Mouse (Mus musculus) neural tube, embryonic 13.5 days (tissue): ENCODE measurements at regions not wholly inside any gene's neighbourhood (a gene's known extent, or its start where the extent isn't known, plus 50 kb on each side); places are given as distances from the start of the nearest gene placed in this dataset.

ENCODE experiments used
- ATAC-seq: fragments of 200-750 bp; cut with Nextera tagmentation; 2 replicates; pipeline ENCODE4 v1.8.0; 2017; ENCODE audit warnings: low read depth, mild to moderate bottlenecking, moderate TSS enrichment, moderate library complexity
- H3K27ac ChIP-seq: fragments of 300-500 bp; sonication (generic); replicated peaks from 2 replicates; pipeline ENCODE4 v1.5.1; 2015; ENCODE audit warnings: moderate library complexity, mild to moderate bottlenecking, inconsistent platforms
- H3K27me3 ChIP-seq: fragments of 300-500 bp; sonication (generic); 2 replicates; pipeline ENCODE4 v1.6.1; 2015; ENCODE audit warnings: mild to moderate bottlenecking, inconsistent platforms
- H3K36me3 ChIP-seq: fragments of 300-500 bp; sonication (generic); 2 replicates; pipeline ENCODE4 v1.6.1; 2015; ENCODE audit warnings: mild to moderate bottlenecking, inconsistent platforms
- H3K4me1 ChIP-seq: fragments of 300-500 bp; sonication (generic); replicated peaks from 2 replicates; pipeline ENCODE4 v1.6.1; 2015; ENCODE audit warnings: inconsistent platforms
- H3K4me2 ChIP-seq: fragments of 300-500 bp; sonication (generic); 2 replicates; pipeline ENCODE4 v1.6.1; 2015; ENCODE audit warnings: inconsistent platforms, mild to moderate bottlenecking, moderate library complexity
- H3K4me3 ChIP-seq: fragments of 300-500 bp; sonication (generic); 2 replicates; pipeline ENCODE4 v1.5.1; 2015; ENCODE audit warnings: mild to moderate bottlenecking, inconsistent platforms
- H3K9ac ChIP-seq: fragments of 300-500 bp; sonication (generic); 2 replicates; pipeline ENCODE4 v1.6.1; 2015; ENCODE audit warnings: moderate library complexity, mild to moderate bottlenecking, inconsistent platforms
- H3K9me3 ChIP-seq: fragments of 300-500 bp; sonication (generic); 2 replicates; pipeline ENCODE4 v1.6.1; 2016; ENCODE audit warnings: inconsistent platforms
- WGBS: fragments of 180-500 bp; shearing (Covaris S2); methylation state at CpG from one replicate; pipeline ENCODE4 v1.1.7; 2015; 5-methylcytosine and 5-hydroxymethylcytosine counted together

- H3K27me3 ChIP-seq = no peaks in the 10 kb centered on the region
- H3K27ac ChIP-seq = no peak overlapping the region
- no peak overlapping the region for H3K9ac ChIP-seq
- H3K36me3 ChIP-seq = no peaks in the 10 kb centered on the region
- H3K4me2 ChIP-seq = no peak overlapping the region
- H3K4me3 ChIP-seq = no peak overlapping the region
- 65% methylated on average over 1 of the region's 1 CpGs for WGBS
- no peaks in the 10 kb centered on the region for H3K9me3 ChIP-seq
- no peaks in the 10 kb centered on the region for H3K4me1 ChIP-seq
- ATAC-seq = no peak
Observed at GRCm38 (mm10) chr2:117811506-117811905, 300.2 kb upstream of the Thbs1 start.

DNA sequence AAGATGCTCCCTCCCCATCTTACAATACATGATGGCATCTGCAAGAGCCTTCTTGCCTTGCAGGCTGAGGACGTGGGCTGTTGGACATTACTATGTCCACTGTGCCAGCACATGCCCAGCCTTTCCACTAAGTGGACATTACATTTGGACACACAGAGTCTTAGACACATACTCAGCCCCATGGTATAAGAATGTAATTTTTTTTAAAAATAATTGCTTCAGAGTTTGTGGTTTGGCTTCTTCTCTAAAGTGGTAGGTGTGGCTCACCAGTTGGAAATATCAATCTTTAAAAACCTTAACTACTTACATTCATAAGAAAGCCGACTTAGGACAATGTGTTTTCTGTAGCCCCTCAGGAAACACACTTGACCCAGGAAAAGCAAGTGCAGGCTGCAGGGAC is 299.7 kb upstream of the Thbs1 start:
- 92% methylated on average over 2 of the region's 2 CpGs for WGBS
- H3K36me3 ChIP-seq = no peaks in the 10 kb centered on the region
- no peak overlapping the region for H3K4me3 ChIP-seq
- no peak overlapping the region for H3K9ac ChIP-seq
- H3K4me2 ChIP-seq = no peak overlapping the region
- no peak for ATAC-seq
- no peak overlapping the region for H3K27ac ChIP-seq
- H3K27me3 ChIP-seq = no peaks in the 10 kb centered on the region
- no peaks in the 10 kb centered on the region for H3K9me3 ChIP-seq
- no peaks in the 10 kb centered on the region for H3K4me1 ChIP-seq

GRCm38 (mm10) chr2:117819701-117820225 is 291.9 kb upstream of the Thbs1 start:
- 88% methylated on average over 3 of the region's 3 CpGs for WGBS
- Histone ChIP-seq H3K4me1 (no peaks in the 10 kb centered on the region), H3K4me2 (no peak overlapping the region), H3K9me3 (no peaks in the 10 kb centered on the region), H3K4me3 (no peak overlapping the region), H3K27ac (no peak overlapping the region), H3K27me3 (no peaks in the 10 kb centered on the region), H3K36me3 (no peaks in the 10 kb centered on the region), H3K9ac (no peak overlapping the region)
- ATAC-seq = no peak

DNA sequence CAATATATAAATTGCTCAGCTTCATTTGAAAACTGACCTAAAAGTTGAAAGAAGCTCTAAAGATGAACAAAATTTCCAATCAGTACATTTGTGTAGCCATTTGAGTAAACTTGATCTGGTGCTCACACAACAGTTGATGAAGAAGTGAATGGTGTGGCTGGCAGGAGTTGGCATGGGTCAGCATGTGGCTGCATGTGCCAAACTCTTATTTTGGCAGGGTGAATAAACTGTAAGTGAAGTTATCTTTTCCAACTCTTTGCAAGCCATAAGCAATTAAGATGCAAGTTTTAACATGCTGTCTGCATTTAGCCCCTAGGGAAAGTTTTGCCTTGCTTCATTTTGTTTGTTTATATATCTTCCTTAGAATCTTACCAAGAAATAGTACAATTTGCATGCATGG is 291.0 kb upstream of the Thbs1 start:
- H3K36me3 ChIP-seq = no peaks in the 10 kb centered on the region
- no peak overlapping the region for H3K9ac ChIP-seq
- no peaks in the 10 kb centered on the region for H3K9me3 ChIP-seq
- no peak overlapping the region for H3K4me3 ChIP-seq
- no peak overlapping the region for H3K27ac ChIP-seq
- ATAC-seq = no peak
- no peaks in the 10 kb centered on the region for H3K27me3 ChIP-seq
- H3K4me1 ChIP-seq = no peaks in the 10 kb centered on the region
- H3K4me2 ChIP-seq = no peak overlapping the region

DNA sequence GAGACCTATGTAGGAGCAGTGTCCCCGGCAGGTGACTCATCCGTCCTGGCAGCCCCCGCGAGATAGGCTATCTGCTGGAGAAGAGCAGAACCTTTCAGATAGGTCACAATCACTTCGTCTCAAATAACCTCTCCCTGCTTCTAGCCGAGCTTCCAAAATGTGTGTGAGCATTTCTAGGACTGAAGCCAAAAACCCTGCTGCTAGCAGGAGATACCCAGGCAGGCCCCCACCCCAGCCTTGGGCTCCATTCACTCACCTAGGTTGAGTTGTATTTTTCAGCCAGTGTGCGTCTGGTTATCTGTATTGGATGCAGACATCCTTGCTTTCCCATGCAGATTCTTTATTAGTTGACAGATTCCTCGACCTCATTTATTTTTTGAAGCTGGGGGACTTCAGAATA is 286.6 kb upstream of the Thbs1 start:
- Histone ChIP-seq H3K27ac (no peak overlapping the region), H3K4me3 (no peak overlapping the region), H3K9ac (no peak overlapping the region), H3K9me3 (no peaks in the 10 kb centered on the region), H3K36me3 (no peaks in the 10 kb centered on the region), H3K4me1 (no peaks in the 10 kb centered on the region), H3K4me2 (no peak overlapping the region), H3K27me3 (no peaks in the 10 kb centered on the region)
- 84% methylated on average over 8 of the region's 8 CpGs for WGBS
- ATAC-seq = no peak

DNA sequence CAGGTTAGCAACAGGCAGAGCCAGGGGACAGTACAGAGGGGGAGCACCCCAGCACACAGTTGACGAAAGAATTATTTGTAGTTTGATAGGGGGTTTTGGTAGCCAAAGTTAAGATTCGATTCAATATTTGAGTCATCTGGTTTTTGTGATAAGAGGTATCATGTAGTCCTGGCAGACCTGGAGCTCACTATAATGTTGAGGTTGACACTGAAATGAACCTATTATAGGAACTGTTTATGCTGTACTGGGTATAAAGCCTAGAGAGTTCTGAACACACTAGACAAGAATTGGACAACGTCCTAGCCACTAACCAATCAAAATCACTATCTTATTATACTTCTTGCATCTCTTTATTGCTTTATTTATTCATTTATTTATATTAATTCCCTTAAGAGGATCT is 284.4 kb upstream of the Thbs1 start:
- no peak for ATAC-seq
- no peak overlapping the region for H3K4me2 ChIP-seq
- 89% methylated on average over 3 of the region's 3 CpGs for WGBS
- no peak overlapping the region for H3K9ac ChIP-seq
- H3K9me3 ChIP-seq = no peaks in the 10 kb centered on the region
- no peaks in the 10 kb centered on the region for H3K36me3 ChIP-seq
- no peaks in the 10 kb centered on the region for H3K4me1 ChIP-seq
- H3K4me3 ChIP-seq = no peak overlapping the region
- no peaks in the 10 kb centered on the region for H3K27me3 ChIP-seq
- no peak overlapping the region for H3K27ac ChIP-seq

- 77% methylated on average over 2 of the region's 2 CpGs for WGBS
- Histone ChIP-seq H3K4me2 (no peak overlapping the region), H3K36me3 (no peaks in the 10 kb centered on the region), H3K27ac (no peak overlapping the region), H3K9me3 (no peaks in the 10 kb centered on the region), H3K9ac (no peak overlapping the region), H3K27me3 (no peaks in the 10 kb centered on the region), H3K4me3 (no peak overlapping the region), H3K4me1 (no peaks in the 10 kb centered on the region)
- no peak for ATAC-seq
Observed at GRCm38 (mm10) chr2:117838387-117838786, 273.3 kb upstream of the Thbs1 start.

DNA sequence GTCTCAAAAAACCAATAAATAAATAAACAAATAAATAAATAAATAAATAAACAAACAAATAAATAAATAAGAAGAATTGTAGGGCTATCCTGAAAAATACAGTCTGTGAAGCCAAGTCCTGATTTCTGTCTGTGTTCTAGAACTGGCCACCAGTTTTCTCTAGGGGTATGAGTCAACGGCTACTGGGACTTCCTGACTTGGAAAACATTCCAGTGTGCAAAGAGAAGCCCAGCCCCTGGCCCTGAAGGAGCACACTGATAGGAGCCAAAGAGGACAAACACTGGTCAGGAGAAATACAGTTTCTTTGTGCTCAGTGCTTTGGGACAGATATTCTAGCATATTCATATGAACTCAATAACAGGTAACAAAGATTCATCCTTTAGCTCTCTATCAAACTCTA is 271.3 kb upstream of the Thbs1 start:
- H3K4me2 ChIP-seq = no peak overlapping the region
- no peaks in the 10 kb centered on the region for H3K9me3 ChIP-seq
- no peak overlapping the region for H3K9ac ChIP-seq
- no peaks in the 10 kb centered on the region for H3K27me3 ChIP-seq
- H3K36me3 ChIP-seq = no peaks in the 10 kb centered on the region
- no peak for ATAC-seq
- no peak overlapping the region for H3K4me3 ChIP-seq
- H3K4me1 ChIP-seq = no peaks in the 10 kb centered on the region
- WGBS = 88% methylated on average over 1 of the region's 1 CpGs
- no peak overlapping the region for H3K27ac ChIP-seq

- no peaks in the 10 kb centered on the region for H3K9me3 ChIP-seq
- H3K4me3 ChIP-seq = no peak overlapping the region
- H3K4me1 ChIP-seq = no peaks in the 10 kb centered on the region
- WGBS = 70% methylated on average over 1 of the region's 1 CpGs
- H3K9ac ChIP-seq = no peak overlapping the region
- H3K4me2 ChIP-seq = no peak overlapping the region
- H3K27ac ChIP-seq = no peak overlapping the region
- no peak for ATAC-seq
- H3K27me3 ChIP-seq = no peaks in the 10 kb centered on the region
- H3K36me3 ChIP-seq = no peaks in the 10 kb centered on the region
Observed at GRCm38 (mm10) chr2:117842309-117842986, 269.2 kb upstream of the Thbs1 start.

DNA sequence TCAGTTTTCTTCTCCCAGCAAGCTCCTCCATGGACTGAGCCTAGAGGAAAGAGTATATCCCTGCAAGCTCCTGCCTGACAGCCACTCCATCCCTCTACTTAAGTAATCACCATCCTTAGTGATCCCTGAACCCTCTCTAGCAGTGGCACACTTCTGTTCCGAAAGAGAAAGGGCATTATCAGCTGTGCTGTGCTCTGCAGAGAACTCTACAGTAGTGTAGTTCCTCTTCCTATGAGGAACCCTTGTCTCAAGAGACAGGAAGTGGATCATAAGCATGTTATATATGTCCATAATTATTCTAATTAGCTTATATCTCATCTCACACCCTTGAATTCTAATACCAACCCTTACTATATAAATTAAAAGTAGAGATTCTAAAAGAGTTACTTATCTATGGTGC is 259.2 kb upstream of the Thbs1 start:
- WGBS = 81% methylated on average over 1 of the region's 1 CpGs
- Histone ChIP-seq H3K27ac (no peak overlapping the region), H3K4me2 (no peak overlapping the region), H3K36me3 (no peaks in the 10 kb centered on the region), H3K9me3 (no peaks in the 10 kb centered on the region), H3K27me3 (no peaks in the 10 kb centered on the region), H3K4me1 (no peaks in the 10 kb centered on the region), H3K4me3 (no peak overlapping the region), H3K9ac (no peak overlapping the region)
- ATAC-seq = no peak

- Histone ChIP-seq H3K27me3 (no peaks in the 10 kb centered on the region), H3K4me1 (0 out of 2 replicates have a peak, but pooled peaks cover 2% of the 10 kb centered on the region), H3K9ac (no peak overlapping the region), H3K4me2 (no peak overlapping the region), H3K27ac (no peak overlapping the region), H3K36me3 (no peaks in the 10 kb centered on the region), H3K9me3 (no peaks in the 10 kb centered on the region), H3K4me3 (no peak overlapping the region)
- WGBS = 39% methylated on average over 3 of the region's 3 CpGs
- ATAC-seq = no peak
Observed at GRCm38 (mm10) chr2:117862301-117862700, 249.4 kb upstream of the Thbs1 start.

GRCm38 (mm10) chr2:117865119-117865518 is 246.6 kb upstream of the Thbs1 start:
- H3K4me2 ChIP-seq = no peak overlapping the region
- no peak overlapping the region for H3K4me3 ChIP-seq
- no peak overlapping the region for H3K9ac ChIP-seq
- H3K27me3 ChIP-seq = no peaks in the 10 kb centered on the region
- 0 out of 2 replicates have a peak, but pooled peaks cover 4% of the 10 kb centered on the region for H3K4me1 ChIP-seq
- H3K36me3 ChIP-seq = no peaks in the 10 kb centered on the region
- WGBS = 100% methylated on average over 1 of the region's 1 CpGs
- H3K27ac ChIP-seq = no peak overlapping the region
- ATAC-seq = no peak
- H3K9me3 ChIP-seq = no peaks in the 10 kb centered on the region

GRCm38 (mm10) chr2:117866946-117867345 is 244.7 kb upstream of the Thbs1 start:
- H3K36me3 ChIP-seq = no peaks in the 10 kb centered on the region

More at GRCm38 (mm10) chr2:117866946-117867345, 244.7 kb upstream of the Thbs1 start:
- Histone ChIP-seq H3K27ac (no peak overlapping the region), H3K9ac (no peak overlapping the region), H3K4me1 (peaks cover 4% of the 10 kb centered on the region; the same call in 1 of the 2 replicates), H3K4me2 (no peak overlapping the region), H3K27me3 (no peaks in the 10 kb centered on the region), H3K4me3 (no peak overlapping the region), H3K9me3 (no peaks in the 10 kb centered on the region)
- ATAC-seq = no peak
- 79% methylated on average over 4 of the region's 4 CpGs for WGBS
